Mouse (Mus musculus) forebrain, embryonic 14.5 days (tissue): ENCODE data around the gene Pde4d. TPM values are rescaled to one million over a fixed set of nuclear protein-coding genes. Genes with fewer than 3 reads are reported as not detected.

ENCODE experiments used
- ATAC-seq: fragments of 200-750 bp; cut with Nextera tagmentation; 2 replicates; pipeline ENCODE4 v1.8.0; 2017; ENCODE audit warnings: mild to moderate bottlenecking, moderate library complexity
- DNase-seq: peaks from one replicate; pipeline ENCODE4 v3.0.0-alpha.2; 2015; ENCODE audit warnings: low spot score
- H3K27ac ChIP-seq: fragments of 300-500 bp; sonication (generic); 2 replicates; pipeline ENCODE4 v1.5.1; 2014; ENCODE audit warnings: low read depth, mild to moderate bottlenecking, control low read depth, low read length, moderate library complexity
- H3K27me3 ChIP-seq: fragments of 300-500 bp; sonication (generic); replicated peaks from 2 replicates; pipeline ENCODE4 v1.6.1; 2014; ENCODE audit warnings: low read length, control low read depth, mixed read lengths; ENCODE audit not compliant: control insufficient read depth, insufficient read depth
- H3K36me3 ChIP-seq: fragments of 300-500 bp; sonication (generic); 2 replicates; pipeline ENCODE4 v1.6.1; 2014; ENCODE audit warnings: low read length, control low read depth; ENCODE audit not compliant: control insufficient read depth, insufficient read depth
- H3K4me1 ChIP-seq: fragments of 300-500 bp; sonication (generic); 2 replicates; pipeline ENCODE4 v1.6.1; 2014; ENCODE audit warnings: antibody characterized with exemption, low read length, control low read depth; ENCODE audit not compliant: control insufficient read depth, insufficient read depth
- H3K4me2 ChIP-seq: fragments of 300-500 bp; sonication (generic); 2 replicates; pipeline ENCODE4 v1.6.1; 2014; ENCODE audit warnings: mild to moderate bottlenecking, control low read depth, low read length
- H3K4me3 ChIP-seq: fragments of 300-500 bp; sonication (generic); 2 replicates; pipeline ENCODE4 v1.5.1; 2014; ENCODE audit warnings: low read depth, low read length, control low read depth
- H3K9ac ChIP-seq: fragments of 300-500 bp; sonication (generic); 2 replicates; pipeline ENCODE4 v1.6.1; 2014; ENCODE audit warnings: mild to moderate bottlenecking, low read length, control low read depth, moderate library complexity
- H3K9me3 ChIP-seq: fragments of 300-500 bp; sonication (generic); replicated peaks from 2 replicates; pipeline ENCODE4 v1.6.1; 2016; ENCODE audit warnings: low read length, control low read depth, mixed read lengths; ENCODE audit not compliant: control insufficient read depth
- WGBS: fragments of 180-500 bp; shearing (Covaris S2); extraction: QIAGEN DNeasy Blood & Tissue Kit; methylation state at CpG from one replicate; pipeline ENCODE4 v1.1.7; 2014; 5-methylcytosine and 5-hydroxymethylcytosine counted together
- polyA plus RNA-seq: library from polyadenylated mRNA; unstranded; fragments of >200 nt; fragmentation: Nextera tagmentation; extraction: Ambion mirVana; gene quantifications from 2 replicates; pipeline ENCODE4 v1.2.1, GENCODE M21; 2014

Pde4d gene
- polyA plus RNA-seq, 1 experiment from 2014 or later, result 13.7 TPM

GRCm38 (mm10) chr13:109808039-109808438 is 1358.3 kb downstream of the Pde4d start:
- 69% methylated on average over 6 of the region's 6 CpGs for WGBS
- H3K9ac ChIP-seq, result no peak overlapping the region
- ATAC-seq, result no peak
- H3K27ac ChIP-seq, result no peak overlapping the region
- no peaks in the 10 kb centered on the region for H3K9me3 ChIP-seq
- no peak for DNase-seq
- H3K4me3 ChIP-seq, result no peak overlapping the region
- H3K4me2 ChIP-seq, result no peak overlapping the region
- no peaks in the 10 kb centered on the region for H3K27me3 ChIP-seq
- no peaks in the 10 kb centered on the region for H3K4me1 ChIP-seq
- no peaks in the 10 kb centered on the region for H3K36me3 ChIP-seq

GRCm38 (mm10) chr13:109808946-109809345 is 1359.2 kb downstream of the Pde4d start:
- DNase-seq (no peak), ATAC-seq (no peak)
- H3K4me1 ChIP-seq, result no peaks in the 10 kb centered on the region
- no peak overlapping the region for H3K9ac ChIP-seq
- H3K4me3 ChIP-seq, result no peak overlapping the region
- H3K27me3 ChIP-seq, result no peaks in the 10 kb centered on the region
- WGBS, result 93% methylated on average over 7 of the region's 7 CpGs
- H3K36me3 ChIP-seq, result no peaks in the 10 kb centered on the region
- H3K27ac ChIP-seq, result no peak overlapping the region
- no peaks in the 10 kb centered on the region for H3K9me3 ChIP-seq
- H3K4me2 ChIP-seq, result no peak overlapping the region

- Histone ChIP-seq H3K9me3 (no peaks in the 10 kb centered on the region), H3K4me3 (no peak overlapping the region), H3K27ac (no peak overlapping the region), H3K27me3 (no peaks in the 10 kb centered on the region), H3K4me1 (no peaks in the 10 kb centered on the region), H3K4me2 (no peak overlapping the region), H3K9ac (no peak overlapping the region), H3K36me3 (no peaks in the 10 kb centered on the region)
- ATAC-seq, result no peak
- 90% methylated on average over 4 of the region's 4 CpGs for WGBS
- no peak for DNase-seq
Measured at GRCm38 (mm10) chr13:109809646-109810045, 1359.9 kb downstream of the Pde4d start.

DNA sequence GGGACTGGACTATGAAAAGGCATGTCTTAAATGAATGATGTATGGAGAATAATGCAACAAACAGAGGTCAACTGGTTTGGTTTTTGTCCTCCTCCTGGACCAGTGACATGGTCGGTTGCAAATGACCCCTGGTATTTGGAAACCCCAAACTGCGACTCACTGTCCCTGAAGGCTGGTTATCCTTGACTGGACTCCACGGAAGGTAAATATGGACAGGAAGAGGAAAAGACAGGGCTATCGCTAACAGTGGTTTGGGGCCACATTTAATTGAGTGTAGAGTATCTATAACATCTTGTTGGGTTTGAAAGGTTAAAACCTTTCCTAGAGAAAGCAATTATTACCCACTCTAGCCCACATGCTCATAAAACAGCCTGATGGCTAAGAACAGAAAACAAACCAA is 1364.2 kb downstream of the Pde4d start:
- Histone ChIP-seq H3K36me3 (no peaks in the 10 kb centered on the region), H3K4me3 (no peak overlapping the region), H3K9me3 (no peaks in the 10 kb centered on the region), H3K27ac (no peak overlapping the region), H3K4me2 (no peak overlapping the region), H3K9ac (no peak overlapping the region), H3K4me1 (no peaks in the 10 kb centered on the region), H3K27me3 (no peaks in the 10 kb centered on the region)
- DNase-seq (no peak), ATAC-seq (no peak)
- WGBS, result 98% methylated on average over 4 of the region's 4 CpGs

- 87% methylated on average over 3 of the region's 3 CpGs for WGBS
- H3K9ac ChIP-seq, result no peak overlapping the region
- no peak overlapping the region for H3K4me2 ChIP-seq
- ATAC-seq (no peak), DNase-seq (no peak)
- H3K36me3 ChIP-seq, result no peaks in the 10 kb centered on the region
- peaks cover 19% of the 10 kb centered on the region for H3K4me1 ChIP-seq
- H3K9me3 ChIP-seq, result no peaks in the 10 kb centered on the region
- H3K4me3 ChIP-seq, result no peak overlapping the region
- no peaks in the 10 kb centered on the region for H3K27me3 ChIP-seq
- no peak overlapping the region for H3K27ac ChIP-seq
Measured at GRCm38 (mm10) chr13:109819071-109819470, 1369.3 kb downstream of the Pde4d start.

DNA sequence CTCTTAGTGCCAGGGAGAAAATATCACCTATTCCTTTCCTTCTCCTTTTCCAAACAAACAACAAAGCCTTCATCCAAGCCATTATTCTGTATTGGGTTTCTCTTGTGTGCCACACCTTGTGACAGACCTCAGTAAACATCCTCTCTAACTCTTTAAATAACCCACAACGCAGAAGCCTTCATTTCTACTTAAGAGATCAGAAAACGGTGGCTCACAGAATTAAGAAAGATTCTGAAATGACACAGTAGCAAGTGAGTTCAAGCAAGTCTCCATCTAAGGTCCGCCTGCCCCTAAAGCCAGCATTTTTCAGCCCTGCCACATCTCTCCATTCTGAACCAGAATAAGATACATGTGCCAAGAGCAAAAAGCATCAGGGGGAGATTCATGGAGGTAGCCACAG is 1370.4 kb downstream of the Pde4d start:
- DNase-seq, result no peak
- Histone ChIP-seq H3K9ac (no peak overlapping the region), H3K27ac (no peak overlapping the region), H3K9me3 (no peaks in the 10 kb centered on the region), H3K4me2 (no peak overlapping the region), H3K4me3 (no peak overlapping the region), H3K4me1 (peaks cover 22% of the 10 kb centered on the region), H3K27me3 (no peaks in the 10 kb centered on the region), H3K36me3 (no peaks in the 10 kb centered on the region)
- no peak for ATAC-seq
- WGBS, result 82% methylated on average over 3 of the region's 3 CpGs

DNA sequence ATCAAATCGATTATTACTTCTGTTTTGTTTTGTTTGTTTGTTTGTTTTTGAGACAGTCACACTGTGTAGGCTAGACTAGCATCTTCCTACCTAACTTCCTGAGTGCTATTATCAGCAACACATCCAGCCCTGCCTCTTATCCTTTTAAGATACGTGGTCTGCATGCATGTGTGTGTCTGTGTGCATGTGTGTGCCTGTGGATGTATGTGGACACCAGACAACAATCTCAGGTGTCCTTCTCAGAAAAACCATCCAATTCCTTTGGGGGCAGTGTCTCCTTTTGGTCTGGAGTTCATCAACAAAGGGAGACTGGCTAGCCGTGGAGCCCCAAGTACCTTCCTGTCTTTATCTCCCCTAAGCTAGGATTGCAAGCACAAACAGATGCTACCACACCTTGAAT is 1371.1 kb downstream of the Pde4d start:
- Histone ChIP-seq H3K27ac (no peak overlapping the region), H3K4me1 (peaks cover 22% of the 10 kb centered on the region), H3K4me3 (no peak overlapping the region), H3K36me3 (no peaks in the 10 kb centered on the region), H3K27me3 (no peaks in the 10 kb centered on the region), H3K9me3 (no peaks in the 10 kb centered on the region), H3K9ac (no peak overlapping the region), H3K4me2 (no peak overlapping the region)
- ATAC-seq (no peak), DNase-seq (no peak)
- WGBS, result 75% methylated on average over 3 of the region's 3 CpGs

DNA sequence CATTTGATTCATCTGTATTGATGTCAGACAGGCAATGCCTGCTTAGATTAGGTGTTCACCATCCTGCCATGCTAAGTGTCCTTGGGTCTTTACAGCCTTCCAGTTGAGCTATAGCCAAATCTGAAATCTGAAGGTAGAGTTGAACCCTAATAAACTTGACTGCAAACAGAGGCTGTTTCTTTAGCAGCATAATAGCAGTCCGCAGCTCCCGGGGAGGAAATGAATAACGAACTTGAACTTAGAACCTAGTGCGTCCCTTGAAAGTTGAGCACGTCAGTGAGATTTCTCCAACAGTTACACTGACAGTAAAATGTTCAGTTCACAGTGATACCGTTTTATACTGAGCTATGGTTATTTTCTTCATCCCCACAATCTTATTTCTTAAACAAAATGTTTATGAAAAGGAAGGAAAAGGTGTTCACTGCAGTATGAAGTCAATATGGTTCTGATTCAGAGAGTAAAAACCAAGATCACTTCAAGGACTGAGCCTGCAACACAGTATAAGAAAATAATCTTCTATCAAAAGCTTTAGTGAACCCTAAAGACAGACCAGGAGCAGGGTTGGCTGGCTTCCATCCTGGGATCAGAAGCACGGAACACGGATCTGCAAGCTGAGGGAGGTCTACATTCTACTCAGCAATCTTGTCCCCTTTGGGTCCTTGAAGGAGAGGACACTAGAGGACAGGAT is 1372.1 kb downstream of the Pde4d start:
- no peaks in the 10 kb centered on the region for H3K36me3 ChIP-seq
- peak overlapping the region; percentile 95 for H3K27ac ChIP-seq
- peaks cover 22% of the 10 kb centered on the region for H3K4me1 ChIP-seq
- peak overlapping the region; percentile 43 for H3K4me2 ChIP-seq
- peak overlapping the region; percentile 50; the same call in 1 of the 2 replicates for H3K9ac ChIP-seq
- H3K27me3 ChIP-seq, result no peaks in the 10 kb centered on the region
- peak; percentile 75 for ATAC-seq
- H3K9me3 ChIP-seq, result no peaks in the 10 kb centered on the region
- no peak for DNase-seq
- WGBS, result 4% methylated on average over 8 of the region's 8 CpGs
- H3K4me3 ChIP-seq, result peak overlapping the region; percentile 27; the same call in 1 of the 2 replicates

- ATAC-seq (peak; percentile 97), DNase-seq (peak; percentile 99)
- Histone ChIP-seq H3K27me3 (no peaks in the 10 kb centered on the region), H3K36me3 (no peaks in the 10 kb centered on the region), H3K4me1 (peaks cover 22% of the 10 kb centered on the region), H3K9me3 (no peaks in the 10 kb centered on the region), H3K4me2 (peak overlapping the region; percentile 43), H3K9ac (peak overlapping the region; percentile 50), H3K4me3 (peak overlapping the region; percentile 27), H3K27ac (peak overlapping the region; percentile 95)
- under 1% methylated on average over 15 of the region's 15 CpGs for WGBS
Measured at GRCm38 (mm10) chr13:109822413-109823298, 1372.9 kb downstream of the Pde4d start.
